Mouse (Mus musculus) forebrain, embryonic 12.5 days (tissue): ENCODE data around the gene Spns2. TPM values are rescaled to one million over a fixed set of nuclear protein-coding genes. Genes with fewer than 3 reads are reported as not detected.

Source experiments
- ATAC-seq: fragments of 200-750 bp; cut with Nextera tagmentation; 2 replicates; pipeline ENCODE4 v1.8.0; 2017; ENCODE audit warnings: moderate TSS enrichment; ENCODE audit not compliant: low FRiP score
- H3K27ac ChIP-seq: fragments of 300-500 bp; sonication (generic); 2 replicates; pipeline ENCODE4 v1.5.1; 2016; ENCODE audit warnings: mild to moderate bottlenecking
- H3K27me3 ChIP-seq: fragments of 300-500 bp; sonication (generic); 2 replicates; pipeline ENCODE4 v1.6.1; 2016; ENCODE audit warnings: mild to moderate bottlenecking
- H3K36me3 ChIP-seq: fragments of 300-500 bp; sonication (generic); replicated peaks from 2 replicates; pipeline ENCODE4 v1.6.1; 2016; ENCODE audit warnings: mild to moderate bottlenecking
- H3K4me1 ChIP-seq: fragments of 300-500 bp; sonication (generic); 2 replicates; pipeline ENCODE4 v1.6.1; 2016
- H3K4me2 ChIP-seq: fragments of 300-500 bp; sonication (generic); 2 replicates; pipeline ENCODE4 v1.6.1; 2016; ENCODE audit warnings: mild to moderate bottlenecking, moderate library complexity
- H3K4me3 ChIP-seq: fragments of 300-500 bp; sonication (generic); replicated peaks from 2 replicates; pipeline ENCODE4 v1.5.1; 2016; ENCODE audit warnings: mild to moderate bottlenecking
- H3K9ac ChIP-seq: fragments of 300-500 bp; sonication (generic); 2 replicates; pipeline ENCODE4 v1.6.1; 2016; ENCODE audit warnings: mild to moderate bottlenecking
- H3K9me3 ChIP-seq: fragments of 300-500 bp; sonication (generic); 2 replicates; pipeline ENCODE4 v1.6.1; 2016
- WGBS: fragments of 180-500 bp; shearing (Covaris S2); methylation state at CpG from one replicate; pipeline ENCODE4 v1.1.7; 2016; 5-methylcytosine and 5-hydroxymethylcytosine counted together
- polyA plus RNA-seq: library from polyadenylated mRNA; unstranded; fragments of >200 nt; fragmentation: Nextera tagmentation; extraction: Ambion mirVana; gene quantifications from 2 replicates; pipeline ENCODE4 v1.2.1, GENCODE M21; 2016

The Spns2 gene
- polyA plus RNA-seq, 1 experiment from 2014 or later = 5.4 TPM

DNA sequence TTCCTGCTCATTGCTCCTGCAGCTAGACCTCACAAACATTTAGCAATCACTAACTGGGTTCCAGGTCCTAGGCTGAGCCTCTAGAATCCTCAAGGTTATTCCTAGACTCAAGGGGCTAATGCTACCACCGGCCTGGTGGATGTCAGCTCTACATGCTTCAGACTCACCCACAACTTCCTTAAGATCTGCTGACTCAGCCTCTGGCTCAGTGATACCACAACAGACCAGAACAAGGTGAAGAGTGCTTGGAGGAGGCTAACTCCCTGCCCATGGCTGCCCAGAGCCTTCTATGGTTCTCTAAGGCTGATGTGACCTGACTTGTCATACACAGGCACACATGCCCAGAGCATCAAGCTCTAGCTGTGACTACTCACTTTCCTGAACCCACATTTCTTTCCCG is 10.2 kb downstream of the Spns2 start:
- no peaks in the 10 kb centered on the region for H3K9me3 ChIP-seq
- H3K9ac ChIP-seq = no peak overlapping the region
- H3K4me3 ChIP-seq = no peak overlapping the region
- H3K27me3 ChIP-seq = no peaks in the 10 kb centered on the region
- ATAC-seq = no peak
- H3K36me3 ChIP-seq = no peaks in the 10 kb centered on the region
- H3K4me2 ChIP-seq = no peak overlapping the region
- no peak overlapping the region for H3K27ac ChIP-seq
- WGBS = 84% methylated on average over 2 of the region's 2 CpGs
- H3K4me1 ChIP-seq = peaks cover 7% of the 10 kb centered on the region; the same call in 1 of the 2 replicates

DNA sequence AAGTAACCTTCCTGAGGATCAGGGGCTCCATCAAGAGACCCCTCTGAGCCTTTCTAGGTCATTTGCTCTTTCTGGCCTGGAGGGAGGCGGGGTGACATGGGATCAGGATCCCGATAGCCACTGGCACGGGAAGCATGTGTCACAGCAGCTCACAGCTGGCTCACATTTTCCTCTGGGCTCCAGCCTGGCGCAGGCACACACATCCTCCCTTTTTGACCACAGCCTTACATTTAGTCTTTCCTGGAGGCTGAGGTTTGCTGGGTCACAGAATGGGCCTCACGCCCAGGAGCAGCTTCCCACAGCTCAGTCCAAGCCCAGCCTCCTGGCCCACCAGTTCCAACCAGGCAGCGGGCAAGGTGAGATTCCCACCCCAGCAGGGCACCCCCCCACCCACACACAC is 11.5 kb downstream of the Spns2 start:
- no peak for ATAC-seq
- Histone ChIP-seq H3K4me2 (no peak overlapping the region), H3K9me3 (no peaks in the 10 kb centered on the region), H3K4me1 (peaks cover 7% of the 10 kb centered on the region; the same call in 1 of the 2 replicates), H3K36me3 (no peaks in the 10 kb centered on the region), H3K27ac (0 out of 2 replicates have a peak overlapping the region, but pooled peaks have one; percentile 3), H3K27me3 (no peaks in the 10 kb centered on the region), H3K9ac (no peak overlapping the region), H3K4me3 (no peak overlapping the region)
- 74% methylated on average over 5 of the region's 6 CpGs for WGBS

DNA sequence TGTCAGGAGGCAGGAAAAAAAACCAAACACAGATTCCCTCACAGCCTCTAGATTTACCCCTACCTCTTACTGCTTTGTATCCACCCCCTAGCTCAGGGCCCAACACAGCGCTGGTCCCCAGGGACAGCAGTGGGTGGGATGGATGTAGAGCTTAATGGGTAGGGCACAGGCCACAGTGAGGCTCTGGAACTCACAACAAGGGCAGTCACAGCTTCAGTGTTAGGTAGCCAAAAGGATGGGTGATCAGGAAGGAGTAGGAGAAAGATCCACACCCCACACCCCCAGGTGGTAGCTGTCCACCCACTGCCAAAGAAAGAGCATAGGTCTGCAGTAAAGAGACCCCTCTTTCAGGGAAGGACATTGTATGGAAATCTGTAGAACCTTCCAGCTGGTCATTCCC is 12.1 kb downstream of the Spns2 start:
- Histone ChIP-seq H3K36me3 (no peaks in the 10 kb centered on the region), H3K4me1 (peaks cover 7% of the 10 kb centered on the region; the same call in 1 of the 2 replicates), H3K4me3 (no peak overlapping the region), H3K9me3 (no peaks in the 10 kb centered on the region), H3K27ac (no peak overlapping the region), H3K9ac (no peak overlapping the region), H3K27me3 (no peaks in the 10 kb centered on the region), H3K4me2 (no peak overlapping the region)
- no peak for ATAC-seq
- 87% methylated on average over 1 of the region's 1 CpGs for whole genome bisulfite sequencing

DNA sequence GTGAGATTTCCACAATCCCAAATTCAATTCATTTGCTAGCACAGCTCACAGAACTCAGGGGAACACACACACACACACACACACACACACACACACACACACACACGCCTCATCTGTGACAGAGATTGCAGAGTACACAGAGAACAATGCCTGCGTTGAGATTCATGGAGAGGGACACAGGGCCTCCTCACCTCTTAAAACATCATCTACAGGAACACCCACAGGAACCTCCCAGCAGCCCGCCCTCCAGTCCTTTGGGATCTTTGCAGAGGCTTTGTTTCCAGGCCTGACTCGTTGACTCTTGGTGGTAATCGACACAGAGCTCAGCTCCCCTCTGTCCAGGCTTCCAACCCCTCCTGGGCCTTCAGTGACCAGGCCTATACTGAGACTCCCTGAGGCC is 12.5 kb downstream of the Spns2 start:
- Histone ChIP-seq H3K4me2 (no peak overlapping the region), H3K9me3 (no peaks in the 10 kb centered on the region), H3K4me3 (no peak overlapping the region), H3K27me3 (no peaks in the 10 kb centered on the region), H3K36me3 (no peaks in the 10 kb centered on the region), H3K4me1 (peaks cover 7% of the 10 kb centered on the region; the same call in 1 of the 2 replicates), H3K27ac (no peak overlapping the region), H3K9ac (no peak overlapping the region)
- 41% methylated on average over 5 of the region's 5 CpGs for WGBS
- no peak for ATAC-seq

DNA sequence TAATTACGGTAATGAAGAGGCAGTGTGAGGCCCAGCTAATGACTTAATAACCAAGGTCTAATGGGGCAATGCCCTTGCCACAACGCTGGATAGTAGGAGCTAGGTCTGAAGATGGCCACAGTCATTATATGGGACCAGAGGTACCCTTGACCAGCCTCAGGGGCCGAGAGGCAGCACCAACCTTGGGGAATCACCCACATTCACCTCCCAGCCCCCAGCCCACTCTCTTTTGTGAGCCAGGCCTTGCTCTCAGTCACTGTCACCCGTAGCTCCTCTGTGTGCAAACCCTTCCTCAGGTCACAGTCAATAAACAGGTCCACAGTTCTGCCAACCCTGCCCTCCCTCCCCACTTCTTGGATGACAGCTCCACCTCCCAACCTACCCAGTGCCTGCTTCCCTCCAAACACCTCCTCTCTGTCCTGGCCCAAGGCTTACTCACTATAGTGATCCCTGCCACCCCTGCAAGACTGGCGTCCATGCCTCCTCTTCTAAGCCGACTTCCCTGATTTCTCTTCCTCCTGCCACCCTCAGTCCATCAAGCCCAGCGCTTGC is 13.6 kb downstream of the Spns2 start:
- H3K9me3 ChIP-seq = no peaks in the 10 kb centered on the region
- H3K4me3 ChIP-seq = no peak overlapping the region

DNA sequence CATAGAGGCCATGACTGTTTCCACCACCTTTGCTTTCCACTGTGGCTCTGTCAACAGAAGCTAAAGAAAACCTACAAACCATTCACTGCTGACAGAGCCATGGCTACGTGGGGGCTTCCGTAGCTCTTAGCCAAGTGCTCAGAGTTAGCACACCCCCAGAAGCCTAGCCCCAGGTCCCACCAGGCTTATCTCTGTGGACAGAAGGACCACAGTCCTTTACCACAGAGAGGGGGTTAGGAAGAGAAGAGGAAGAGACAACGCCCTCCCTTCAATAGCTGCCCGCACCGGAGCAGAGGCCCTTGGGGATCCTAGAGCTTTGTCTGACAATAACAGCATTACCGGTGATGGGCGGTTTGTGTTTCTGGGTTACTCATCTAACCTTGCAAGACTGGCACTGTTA is 14.3 kb downstream of the Spns2 start:
- H3K4me2 ChIP-seq = no peak overlapping the region
- H3K27me3 ChIP-seq = no peaks in the 10 kb centered on the region
- 83% methylated on average over 7 of the region's 7 CpGs for WGBS
- H3K36me3 ChIP-seq = no peaks in the 10 kb centered on the region
- no peak overlapping the region for H3K4me3 ChIP-seq
- H3K4me1 ChIP-seq = peaks cover 7% of the 10 kb centered on the region; the same call in 1 of the 2 replicates
- H3K9ac ChIP-seq = no peak overlapping the region
- no peak for ATAC-seq
- H3K9me3 ChIP-seq = no peaks in the 10 kb centered on the region
- H3K27ac ChIP-seq = no peak overlapping the region

More for the DNA sequence above, 13.6 kb downstream of the Spns2 start:
- H3K36me3 ChIP-seq = no peaks in the 10 kb centered on the region
- ATAC-seq = no peak
- H3K4me2 ChIP-seq = no peak overlapping the region
- H3K27ac ChIP-seq = no peak overlapping the region
- H3K9ac ChIP-seq = no peak overlapping the region
- peaks cover 7% of the 10 kb centered on the region; the same call in 1 of the 2 replicates for H3K4me1 ChIP-seq
- WGBS = 80% methylated on average over 7 of the region's 7 CpGs
- no peaks in the 10 kb centered on the region for H3K27me3 ChIP-seq

DNA sequence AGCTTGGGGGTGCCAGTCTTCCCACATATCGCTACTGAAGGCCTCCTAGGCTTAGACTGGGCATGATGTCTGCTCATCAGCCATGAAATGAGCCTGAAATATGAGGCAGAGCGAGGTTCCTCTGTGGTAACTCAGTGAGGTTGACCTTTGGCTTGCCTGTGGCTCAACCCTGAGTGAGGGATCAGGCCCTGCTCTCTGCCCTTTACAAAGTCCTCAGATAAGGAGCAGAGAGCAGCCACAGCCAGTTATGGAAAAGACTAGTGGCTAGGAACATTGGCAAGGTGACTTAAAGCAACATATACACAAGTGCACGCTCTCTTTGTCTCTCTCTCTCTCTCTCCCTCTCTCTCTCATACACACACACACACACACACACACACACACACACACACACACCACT is 14.8 kb downstream of the Spns2 start:
- Histone ChIP-seq H3K4me1 (peaks cover 7% of the 10 kb centered on the region; the same call in 1 of the 2 replicates), H3K9me3 (no peaks in the 10 kb centered on the region), H3K4me3 (no peak overlapping the region), H3K9ac (no peak overlapping the region), H3K36me3 (no peaks in the 10 kb centered on the region), H3K4me2 (no peak overlapping the region), H3K27me3 (no peaks in the 10 kb centered on the region), H3K27ac (no peak overlapping the region)
- ATAC-seq = no peak
- 81% methylated on average over 3 of the region's 3 CpGs for WGBS

DNA sequence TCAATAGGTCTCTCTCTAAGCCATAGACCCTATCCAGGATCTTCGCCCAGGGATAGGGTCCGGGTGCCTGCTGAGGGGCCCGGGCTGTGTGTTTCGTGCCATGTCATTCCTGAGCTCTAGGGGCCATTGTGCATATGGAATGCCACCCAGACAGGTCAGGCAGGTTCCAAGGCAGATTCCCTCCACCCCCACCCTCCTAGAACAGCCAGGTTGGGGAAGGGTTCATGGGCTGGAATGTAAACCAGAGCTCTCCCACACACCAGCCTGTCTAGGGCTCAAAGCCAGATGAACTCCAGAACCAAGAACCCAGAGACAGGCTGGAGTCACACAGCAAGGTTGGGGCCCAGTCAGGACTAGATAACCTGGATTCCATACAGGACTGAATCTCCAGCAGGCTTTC is 16.2 kb downstream of the Spns2 start:
- Histone ChIP-seq H3K27me3 (no peaks in the 10 kb centered on the region), H3K9ac (no peak overlapping the region), H3K36me3 (no peaks in the 10 kb centered on the region), H3K9me3 (no peaks in the 10 kb centered on the region), H3K27ac (no peak overlapping the region), H3K4me2 (no peak overlapping the region), H3K4me3 (no peak overlapping the region), H3K4me1 (peaks cover 17% of the 10 kb centered on the region)
- ATAC-seq = no peak
- 88% methylated on average over 4 of the region's 4 CpGs for WGBS

DNA sequence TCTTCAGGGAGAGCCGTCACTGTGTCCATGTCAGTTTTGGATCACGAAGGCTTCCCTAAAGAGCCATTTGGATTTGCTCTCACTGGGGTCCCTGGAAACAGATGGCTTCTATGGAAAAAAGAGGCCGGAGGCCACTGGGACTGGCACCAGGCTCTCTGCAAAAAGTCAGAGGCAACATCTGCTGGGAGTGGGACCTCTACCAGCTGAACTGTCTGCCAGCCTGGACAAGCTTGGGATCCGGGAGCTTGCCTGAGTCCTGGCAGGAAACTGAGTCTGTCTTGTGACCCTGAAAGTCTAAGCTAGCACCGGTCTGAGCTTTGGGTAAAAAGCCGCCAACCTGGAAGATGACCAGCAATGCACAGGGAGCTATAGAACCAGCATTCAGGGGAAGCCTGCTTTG is 18.3 kb downstream of the Spns2 start:
- H3K27ac ChIP-seq = no peak overlapping the region
- 91% methylated on average over 6 of the region's 6 CpGs for WGBS
- H3K36me3 ChIP-seq = no peaks in the 10 kb centered on the region
- no peak overlapping the region for H3K4me3 ChIP-seq
- H3K4me2 ChIP-seq = no peak overlapping the region
- no peaks in the 10 kb centered on the region for H3K9me3 ChIP-seq
- H3K27me3 ChIP-seq = no peaks in the 10 kb centered on the region
- peaks cover 13% of the 10 kb centered on the region for H3K4me1 ChIP-seq
- no peak overlapping the region for H3K9ac ChIP-seq
- no peak for ATAC-seq

DNA sequence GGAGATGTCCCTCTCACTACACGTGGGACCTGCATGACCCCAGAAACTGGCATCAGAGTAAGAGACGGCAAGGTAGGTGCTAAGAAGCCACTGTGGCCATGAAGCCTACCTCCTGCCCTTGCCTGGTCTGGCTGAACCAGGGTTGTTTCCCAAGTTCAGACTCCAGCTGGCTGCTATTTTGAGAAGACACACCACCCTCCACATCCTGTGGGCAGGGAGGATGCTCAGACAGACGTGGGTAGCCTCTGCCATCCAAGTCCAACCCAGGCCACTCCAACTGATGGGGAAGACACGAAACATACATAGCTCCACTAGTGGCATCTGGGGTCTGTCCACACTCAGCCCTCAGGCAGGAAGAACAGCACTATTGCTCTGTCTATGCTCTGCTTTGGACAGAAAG is 19.7 kb downstream of the Spns2 start:
- peaks cover 17% of the 10 kb centered on the region for H3K4me1 ChIP-seq
- 79% methylated on average over 4 of the region's 4 CpGs for WGBS
- H3K27ac ChIP-seq = no peak overlapping the region

DNA sequence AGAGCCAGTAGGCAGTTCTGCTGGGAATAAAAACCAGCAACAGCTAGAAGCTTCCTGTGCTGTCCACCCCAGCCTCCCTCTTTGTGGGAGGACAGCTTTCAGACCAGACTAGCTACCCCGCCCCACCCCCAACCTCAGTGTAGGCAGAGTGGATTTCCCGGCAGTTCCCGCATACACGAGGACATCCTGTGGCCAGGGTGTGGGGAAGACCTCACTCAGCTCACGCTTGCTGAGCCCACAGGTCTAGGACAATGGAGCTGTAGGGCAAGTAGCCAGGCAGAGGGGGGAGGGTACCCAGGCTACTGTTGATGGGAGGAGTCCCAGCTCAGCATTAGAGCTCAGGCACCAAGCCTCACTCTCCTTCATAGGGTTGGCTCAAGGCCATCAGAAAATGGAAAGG is 20.5 kb downstream of the Spns2 start:
- ATAC-seq = peak; percentile 60; the same call in 1 of the 2 replicates
- H3K4me1 ChIP-seq = peaks cover 21% of the 10 kb centered on the region
- 38% methylated on average over 5 of the region's 5 CpGs for WGBS

More for the DNA sequence above, 19.7 kb downstream of the Spns2 start:
- Histone ChIP-seq H3K4me2 (no peak overlapping the region), H3K4me3 (no peak overlapping the region), H3K9me3 (no peaks in the 10 kb centered on the region), H3K9ac (no peak overlapping the region), H3K27me3 (no peaks in the 10 kb centered on the region), H3K36me3 (no peaks in the 10 kb centered on the region)
- ATAC-seq = no peak

DNA sequence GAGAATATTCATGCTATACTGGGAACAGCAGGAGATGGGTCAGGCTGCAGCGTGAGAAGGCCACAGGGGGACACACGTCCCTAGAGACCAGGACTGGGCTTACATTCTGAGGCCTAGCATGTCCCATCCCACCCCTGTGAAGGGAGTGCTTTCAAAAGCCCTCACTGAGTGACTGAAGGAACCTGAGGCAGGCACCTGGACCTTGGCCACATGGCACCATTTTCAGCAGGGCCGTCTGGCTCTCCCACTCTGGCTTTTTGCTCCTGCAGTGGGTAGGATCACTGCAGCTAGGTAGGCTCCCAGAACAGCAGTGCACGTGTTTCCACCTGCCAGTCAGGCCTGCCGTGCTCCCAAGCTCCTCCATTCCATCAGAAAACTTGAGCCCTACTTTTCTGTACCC is 21.2 kb downstream of the Spns2 start:
- peaks cover 21% of the 10 kb centered on the region for H3K4me1 ChIP-seq
- no peak overlapping the region for H3K4me3 ChIP-seq
- H3K4me2 ChIP-seq = no peak overlapping the region
- no peak overlapping the region for H3K27ac ChIP-seq
- H3K9ac ChIP-seq = no peak overlapping the region
- H3K9me3 ChIP-seq = no peaks in the 10 kb centered on the region
- 75% methylated on average over 5 of the region's 5 CpGs for WGBS
- no peaks in the 10 kb centered on the region for H3K27me3 ChIP-seq
- no peaks in the 10 kb centered on the region for H3K36me3 ChIP-seq
- no peak for ATAC-seq

More for the DNA sequence above, 20.5 kb downstream of the Spns2 start:
- no peaks in the 10 kb centered on the region for H3K36me3 ChIP-seq
- no peak overlapping the region for H3K27ac ChIP-seq
- H3K9me3 ChIP-seq = no peaks in the 10 kb centered on the region
- H3K27me3 ChIP-seq = no peaks in the 10 kb centered on the region
- no peak overlapping the region for H3K4me3 ChIP-seq
- H3K9ac ChIP-seq = no peak overlapping the region
- H3K4me2 ChIP-seq = no peak overlapping the region

DNA sequence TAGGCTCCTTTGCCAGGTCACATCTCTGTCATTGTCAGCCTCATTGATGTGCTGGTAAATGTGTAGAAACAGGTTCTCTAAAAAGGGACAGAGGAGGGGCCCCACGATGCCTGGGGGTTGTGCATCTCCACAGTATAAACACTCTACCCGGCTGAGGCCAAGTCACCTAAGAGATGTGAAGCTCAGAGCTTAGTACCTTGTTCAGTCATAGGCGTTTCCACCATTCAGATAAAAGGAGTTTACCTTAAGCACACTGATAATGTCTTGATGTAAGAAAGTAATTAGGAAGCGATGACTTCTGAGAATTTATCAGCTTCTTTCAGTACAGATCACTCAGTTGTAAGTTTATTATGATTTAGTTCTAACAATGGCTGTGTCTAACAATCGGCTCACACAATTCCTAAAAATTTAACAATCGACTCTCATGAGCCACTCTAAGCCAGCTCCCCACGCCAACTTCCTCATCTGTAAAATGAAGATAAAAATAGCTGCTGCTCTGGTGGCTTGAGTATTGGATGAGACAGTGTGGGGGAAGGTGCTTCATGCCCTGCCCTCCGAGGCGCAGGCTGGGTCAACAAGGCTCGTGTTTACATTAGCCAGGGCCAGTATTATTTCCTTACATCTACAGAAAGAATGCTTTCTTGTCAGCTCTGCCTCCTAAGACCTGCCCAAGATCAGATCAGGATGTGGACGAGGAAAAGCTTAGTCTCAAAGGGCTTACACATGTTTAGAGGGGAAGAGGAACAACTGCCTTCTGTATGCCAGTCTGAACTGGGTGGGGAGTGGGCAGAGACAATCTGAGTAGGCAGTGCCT is 22.8 kb downstream of the Spns2 start:
- Histone ChIP-seq H3K9ac (no peak overlapping the region), H3K27ac (0 out of 2 replicates have a peak overlapping the region, but pooled peaks have one; percentile 10)
- no peak for ATAC-seq

More for the DNA sequence above, 22.8 kb downstream of the Spns2 start:
- H3K36me3 ChIP-seq = no peaks in the 10 kb centered on the region
- H3K4me3 ChIP-seq = no peak overlapping the region
- 74% methylated on average over 11 of the region's 11 CpGs for WGBS
- no peaks in the 10 kb centered on the region for H3K9me3 ChIP-seq
- peaks cover 21% of the 10 kb centered on the region for H3K4me1 ChIP-seq
- no peak overlapping the region for H3K4me2 ChIP-seq
- no peaks in the 10 kb centered on the region for H3K27me3 ChIP-seq
